Mouse (Mus musculus): ENCODE measurements at regions not wholly inside any gene's neighbourhood (a gene's known extent, or its start where the extent isn't known, plus 50 kb on each side); places are given as distances from the start of the nearest gene placed in this dataset.

- Histone ChIP-seq H3K36me3 (replicated peaks in 1 of 2; ENCODE audit: control insufficient read depth in 1 of 2, insufficient read depth in 1 of 2, low read length in 1 of 2) (no peaks in the 10 kb centered on the region), H3K27me3 (replicated peaks) (peaks cover 66% of the 10 kb centered on the region), H3K4me1 (ENCODE audit: control insufficient read depth in 1 of 2, insufficient read depth in 2 of 2) (no peaks in the 10 kb centered on the region), H3K27ac (ENCODE audit: insufficient read depth, low read depth) (no peak overlapping the region), H3K4me3 (replicated peaks in 1 of 3; ENCODE audit: low read depth in 2 of 3, low read length in 2 of 3, poor library complexity in 1 of 3) (no peak overlapping the region), H3K79me2 (replicated peaks; ENCODE audit: control insufficient read depth, extremely low read depth, insufficient read depth, poor library complexity, severe bottlenecking) (no peaks in the 10 kb centered on the region), H3K4me2 (ENCODE audit: insufficient read depth, low read depth, poor library complexity, severe bottlenecking) (no peak overlapping the region), H3K9ac (ENCODE audit: insufficient read depth, low read depth) (no peak overlapping the region), H3K9me3 (replicated peaks; ENCODE audit: low read length) (no peaks in the 10 kb centered on the region)
- no peak for DNase-seq (ENCODE audit: extremely low read depth)
- dilution Hi-C loops (cut with MboI; ENCODE audit: extremely low pct_ligation_motif_present, extremely low pct_unique_long_range_greater_than_20kb, low sequenced_read_pairs) (no loop called here), in situ Hi-C loops (cut with MboI; ENCODE audit: low pct_ligation_motif_present, low pct_unique_long_range_greater_than_20kb, low sequenced_read_pairs) (loop anchor here (10.0 kb wide), 1 partner anchor 406 kb away; no protein-coding TSS in a partner anchor)
- TF ChIP-seq IRF4 (IDR thresholded peaks at IDR 0.05; ENCODE audit: low read depth, low read length) (no peak), SMC3 (IDR thresholded peaks at IDR 0.05; ENCODE audit: low read depth, low read length) (no peak), JUN (IDR thresholded peaks at IDR 0.05; ENCODE audit: insufficient read depth, low read depth, low read length) (no peak)
Measured at GRCm38 (mm10) chr1:73270787-73271391, 255.2 kb upstream of the Tnp1 start.

DNA sequence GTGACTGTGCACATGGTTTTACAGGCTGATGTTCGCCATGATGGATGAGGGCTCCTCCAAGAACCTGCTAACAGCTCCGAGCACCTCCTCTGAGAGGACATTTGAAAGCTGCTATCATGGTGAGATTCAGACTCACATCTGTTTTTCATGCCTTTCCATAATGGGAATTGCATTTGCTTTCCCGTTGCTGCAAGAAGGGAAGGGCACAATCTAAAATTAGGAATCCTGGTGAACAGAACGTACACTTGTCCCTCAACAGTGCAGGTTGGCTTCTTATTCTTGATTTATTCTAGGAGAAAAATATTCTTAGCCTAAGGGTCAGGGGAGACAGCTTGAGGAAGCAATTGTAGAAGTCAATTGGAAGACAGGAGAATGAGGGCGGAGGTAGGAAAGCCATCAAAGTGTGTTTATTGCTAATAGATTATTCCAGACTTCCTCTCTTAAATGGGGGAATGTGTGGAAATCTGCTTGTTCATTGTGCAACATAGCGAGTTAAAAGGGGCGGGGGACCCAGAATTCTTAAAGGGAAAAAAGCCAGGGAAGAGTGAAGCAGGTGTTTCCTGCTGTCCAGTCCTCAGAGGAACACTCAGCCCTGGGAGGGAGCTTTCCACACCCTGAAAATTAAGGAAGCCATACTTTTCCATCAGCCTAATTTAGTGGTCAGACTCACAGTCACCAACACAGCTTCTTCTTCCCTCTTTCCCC is 253.5 kb upstream of the Tnp1 start:
- H3K27me3 ChIP-seq (replicated peaks), result peaks cover 77% of the 10 kb centered on the region
- dilution Hi-C loops (cut with MboI; ENCODE audit: extremely low pct_ligation_motif_present, extremely low pct_unique_long_range_greater_than_20kb, low sequenced_read_pairs) (no loop called here), in situ Hi-C loops (cut with MboI; ENCODE audit: low pct_ligation_motif_present, low pct_unique_long_range_greater_than_20kb, low sequenced_read_pairs) (no loop called here)
- no peak overlapping the region for H3K4me2 ChIP-seq (ENCODE audit: insufficient read depth, low read depth, poor library complexity, severe bottlenecking)
- H3K4me3 ChIP-seq (replicated peaks in 1 of 3; ENCODE audit: low read depth in 2 of 3, low read length in 2 of 3, poor library complexity in 1 of 3), result no peak overlapping the region
- H3K9me3 ChIP-seq (replicated peaks; ENCODE audit: low read length), result no peaks in the 10 kb centered on the region
- no peaks in the 10 kb centered on the region for H3K4me1 ChIP-seq (ENCODE audit: control insufficient read depth in 1 of 2, insufficient read depth in 2 of 2)
- H3K27ac ChIP-seq (ENCODE audit: insufficient read depth, low read depth), result no peak overlapping the region
- no peak overlapping the region for H3K9ac ChIP-seq (ENCODE audit: insufficient read depth, low read depth)
- no peaks in the 10 kb centered on the region for H3K36me3 ChIP-seq (replicated peaks in 1 of 2; ENCODE audit: control insufficient read depth in 1 of 2, insufficient read depth in 1 of 2, low read length in 1 of 2)
- H3K79me2 ChIP-seq (replicated peaks; ENCODE audit: control insufficient read depth, extremely low read depth, insufficient read depth, poor library complexity, severe bottlenecking), result no peaks in the 10 kb centered on the region
- no peak for DNase-seq (ENCODE audit: extremely low read depth)
- TF ChIP-seq MAFK (IDR thresholded peaks at IDR 0.05; ENCODE audit: insufficient replicate concordance, low read length) (no peak), ZKSCAN1 (IDR thresholded peaks at IDR 0.05; ENCODE audit: borderline replicate concordance, low read depth, low read length) (no peak), SMC3 (IDR thresholded peaks at IDR 0.05; ENCODE audit: low read depth, low read length) (no peak)

- dilution Hi-C loops (cut with MboI; ENCODE audit: extremely low pct_ligation_motif_present, extremely low pct_unique_long_range_greater_than_20kb, low sequenced_read_pairs), result no loop called here
- in situ Hi-C loops (cut with MboI; ENCODE audit: low pct_ligation_motif_present, low pct_unique_long_range_greater_than_20kb, low sequenced_read_pairs), result no loop called here
- no peak overlapping the region for H3K4me3 ChIP-seq (replicated peaks in 1 of 3; ENCODE audit: low read depth in 2 of 3, low read length in 2 of 3, poor library complexity in 1 of 3)
- TF ChIP-seq RCOR1 (conservative IDR thresholded peaks at IDR 0.05; ENCODE audit: low read depth, low read length) (no peak), RAD21 (IDR thresholded peaks at IDR 0.05; ENCODE audit: low read depth, low read length) (no peak), TCF12 (IDR thresholded peaks at IDR 0.05; ENCODE audit: low read depth, low read length) (no peak), ZKSCAN1 (IDR thresholded peaks at IDR 0.05; ENCODE audit: borderline replicate concordance, low read depth, low read length) (no peak), JUND (conservative IDR thresholded peaks at IDR 0.05; ENCODE audit: low read depth, low read length) (no peak), ETS1 (conservative IDR thresholded peaks at IDR 0.05; ENCODE audit: low read depth, low read length) (no peak), PAX5 (IDR thresholded peaks at IDR 0.05; ENCODE audit: low read length) (no peak), SMC3 (IDR thresholded peaks at IDR 0.05; ENCODE audit: low read depth, low read length) (no peak), POLR2A (IDR thresholded peaks at IDR 0.05; ENCODE audit: low read depth, low read length) (no peak), ZC3H11A (IDR thresholded peaks at IDR 0.05; ENCODE audit: low read depth, low read length) (no peak), CHD1 (IDR thresholded peaks at IDR 0.05; ENCODE audit: low read depth, low read length) (no peak), NRF1 (IDR thresholded peaks at IDR 0.05; ENCODE audit: low read depth, low read length) (no peak), JUN (IDR thresholded peaks at IDR 0.05; ENCODE audit: insufficient read depth, low read depth, low read length) (no peak), MEF2A (IDR thresholded peaks at IDR 0.05; ENCODE audit: borderline replicate concordance, low read depth, low read length) (no peak), HCFC1 (IDR thresholded peaks at IDR 0.05; ENCODE audit: low read depth, low read length) (no peak), KAT2A (IDR thresholded peaks at IDR 0.05; ENCODE audit: insufficient replicate concordance, low read length) (no peak), NELFE (IDR thresholded peaks at IDR 0.05; ENCODE audit: low read depth, low read length) (no peak)
- no peak overlapping the region for H3K9ac ChIP-seq (ENCODE audit: insufficient read depth, low read depth)
- H3K27me3 ChIP-seq (replicated peaks), result peaks cover 78% of the 10 kb centered on the region
- H3K27ac ChIP-seq (ENCODE audit: insufficient read depth, low read depth), result no peak overlapping the region
- H3K36me3 ChIP-seq (replicated peaks in 1 of 2; ENCODE audit: control insufficient read depth in 1 of 2, insufficient read depth in 1 of 2, low read length in 1 of 2), result no peaks in the 10 kb centered on the region
- H3K9me3 ChIP-seq (replicated peaks; ENCODE audit: low read length), result no peaks in the 10 kb centered on the region
- no peak for DNase-seq (ENCODE audit: extremely low read depth)
- no peaks in the 10 kb centered on the region for H3K79me2 ChIP-seq (replicated peaks; ENCODE audit: control insufficient read depth, extremely low read depth, insufficient read depth, poor library complexity, severe bottlenecking)
- no peaks in the 10 kb centered on the region for H3K4me1 ChIP-seq (ENCODE audit: control insufficient read depth in 1 of 2, insufficient read depth in 2 of 2)
- no peak overlapping the region for H3K4me2 ChIP-seq (ENCODE audit: insufficient read depth, low read depth, poor library complexity, severe bottlenecking)
Measured at GRCm38 (mm10) chr1:73265009-73265408, 249.3 kb upstream of the Tnp1 start.
